Mouse (Mus musculus) G1E-ER4 (cell line): ENCODE results near the gene Mup21. TPM values are rescaled to one million over a fixed set of nuclear protein-coding genes. Genes with fewer than 3 reads are reported as not detected.

Experiments used
- GATA1 ChIP-seq: IDR thresholded peaks from one replicate; pipeline ENCODE4 v1.8.0; 2012; ENCODE audit warnings: low read length, inconsistent platforms
- polyA plus RNA-seq: library from polyadenylated mRNA; stranded (reverse); fragments of >175 nt; gene quantifications from 2 replicates; pipeline ENCODE4 v1.2.3, GENCODE M21; 2012

Mup21 gene
- not detected in 2 replicates for polyA plus RNA-seq

DNA sequence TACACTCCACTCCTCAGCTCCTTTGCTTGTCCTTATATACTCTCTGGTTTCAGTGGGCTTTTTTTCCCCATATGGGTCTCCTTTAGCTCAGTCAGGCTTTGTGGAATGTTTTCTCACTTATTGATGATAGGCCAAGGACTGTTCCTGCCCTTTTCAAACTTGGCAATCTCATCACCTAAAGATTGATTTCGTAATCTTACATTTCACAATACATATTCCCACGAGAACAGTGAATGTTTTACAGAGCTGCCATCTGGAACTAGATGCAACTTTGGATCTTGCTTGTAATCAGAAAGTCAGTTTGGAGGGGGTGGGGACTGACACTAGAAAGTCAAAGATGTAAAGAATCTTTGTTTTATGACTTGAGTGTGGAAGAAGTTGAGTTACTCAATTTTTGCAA, at the start of gene Mup21:
Mup21 (minus strand) TSS at position 53 of the 400 bp plus-strand sequence.
- no peak for TF ChIP-seq GATA1

DNA sequence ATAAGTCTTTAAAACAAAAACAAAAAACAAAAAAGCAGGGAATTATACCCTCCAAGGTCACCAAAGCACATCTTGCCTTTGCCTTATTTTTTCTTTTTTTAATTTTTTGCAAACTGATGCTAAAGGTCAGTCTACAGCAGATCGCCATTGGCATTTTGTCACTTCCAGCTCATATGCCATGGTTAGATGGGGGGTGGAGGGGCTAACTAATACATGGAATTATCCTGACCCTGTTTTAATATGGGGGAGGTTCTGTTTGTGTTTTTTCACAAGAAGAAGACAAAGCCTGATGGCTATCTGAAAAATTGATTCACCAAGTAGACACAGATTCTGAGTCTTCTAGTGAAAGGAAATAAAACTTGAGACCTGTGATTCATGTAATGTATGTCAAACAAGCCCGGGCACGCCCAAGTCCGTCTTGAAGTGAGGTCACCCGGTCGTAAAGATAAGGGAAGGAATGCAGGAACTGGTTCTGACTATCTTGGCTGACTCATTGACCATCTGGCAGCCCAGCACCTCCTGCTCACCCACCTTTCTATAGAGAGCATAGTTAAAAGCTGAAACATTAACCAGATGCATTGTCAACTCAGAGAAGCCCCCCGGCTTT, 49.4 kb upstream of the Mup21 start:
- TF ChIP-seq GATA1 = no peak

DNA sequence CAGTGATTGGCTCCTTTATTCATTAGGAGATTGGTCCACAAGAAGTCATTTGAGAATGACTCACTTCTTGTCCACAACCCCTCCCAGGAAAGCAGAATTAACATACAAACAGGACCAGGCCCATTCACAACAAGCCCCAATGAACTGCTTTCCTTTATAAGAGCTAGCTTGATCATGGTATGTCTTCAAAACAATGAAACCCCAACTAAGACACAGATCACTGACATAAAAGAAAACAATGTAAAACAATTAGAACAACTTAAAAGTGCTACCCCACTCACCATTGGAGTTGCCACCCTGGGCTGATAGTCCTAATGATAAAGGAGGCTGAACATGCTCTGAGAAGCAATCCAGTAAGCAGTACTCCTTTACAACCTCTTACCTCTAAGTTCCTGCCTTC, 38.1 kb upstream of the Mup21 start:
- TF ChIP-seq GATA1 = no peak

DNA sequence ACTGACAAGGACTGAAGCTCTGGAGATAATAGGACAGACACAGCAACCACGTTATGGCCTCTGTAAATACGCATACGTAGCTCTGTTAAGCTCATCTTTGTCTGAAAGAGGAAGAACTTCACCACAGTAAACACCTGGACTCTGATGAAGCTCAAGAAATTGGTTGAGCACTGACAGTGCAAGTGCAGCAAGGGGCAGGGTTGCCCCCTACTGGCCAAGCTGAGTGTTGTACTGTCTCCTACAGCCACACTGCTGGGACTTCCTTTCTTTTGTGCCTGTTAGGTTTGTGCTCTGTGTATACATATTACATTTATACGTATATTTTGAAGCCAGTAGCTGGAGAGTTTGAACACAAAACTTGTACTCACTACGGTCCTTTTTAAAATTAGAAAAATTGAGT, 26.6 kb upstream of the Mup21 start:
- TF ChIP-seq GATA1 = no peak

DNA sequence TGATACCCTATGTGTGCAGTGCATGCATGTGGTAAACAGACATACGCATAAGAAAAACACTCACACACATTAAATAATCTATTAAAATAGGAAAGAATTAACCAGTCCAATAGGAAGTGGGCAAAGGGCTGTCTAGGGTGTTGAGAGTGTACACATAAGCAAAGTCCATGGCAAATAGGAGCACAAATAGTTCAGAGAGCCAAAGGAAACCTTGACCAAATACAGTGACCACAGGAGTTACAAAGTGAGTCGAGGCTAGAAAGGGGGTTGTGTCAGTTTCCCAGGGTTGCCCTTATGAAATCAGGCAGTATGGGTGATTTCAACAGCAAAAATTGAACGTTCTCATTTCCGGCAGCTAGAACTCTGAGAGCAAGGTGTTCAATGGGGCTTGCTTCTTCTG, 23.8 kb upstream of the Mup21 start:
- TF ChIP-seq GATA1 = no peak

DNA sequence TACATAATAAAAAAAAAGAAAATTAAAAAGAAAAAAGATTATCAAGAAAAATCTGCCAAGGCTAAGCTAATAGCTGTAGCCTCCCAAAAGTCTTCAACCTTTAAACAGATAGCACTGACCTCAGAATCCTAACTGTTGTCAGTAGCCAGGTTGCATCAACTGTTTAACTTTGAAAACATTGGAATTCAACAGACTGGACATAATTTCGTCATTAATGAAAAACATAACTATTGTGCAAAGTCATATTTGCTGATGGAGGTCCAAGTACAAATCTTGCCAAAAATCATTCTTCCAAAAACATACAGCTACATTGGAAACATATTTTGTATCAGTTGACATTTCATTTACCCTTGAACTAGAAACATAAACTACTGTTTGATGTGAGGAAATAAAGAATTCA, 7.7 kb upstream of the Mup21 start:
- no peak for TF ChIP-seq GATA1

DNA sequence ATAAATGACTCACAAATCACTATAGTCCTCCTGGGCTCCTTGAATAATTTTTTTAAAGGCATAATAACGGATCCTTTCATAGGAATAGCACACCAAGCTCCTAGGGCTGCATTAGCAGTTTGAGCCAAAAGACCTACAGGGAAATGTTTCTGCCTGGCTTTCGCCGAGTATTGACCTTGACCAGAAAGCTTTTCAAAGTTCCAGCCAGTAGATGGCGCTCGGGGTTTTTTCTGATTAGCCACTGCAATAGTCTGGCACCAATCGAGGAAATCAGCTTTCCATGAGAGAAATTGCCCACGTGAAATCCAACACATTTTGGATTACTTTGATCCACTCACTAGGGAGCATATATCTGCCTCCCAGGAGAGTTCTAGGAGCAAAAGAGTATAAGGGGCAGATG, 17.0 kb downstream of the Mup21 start:
- TF ChIP-seq GATA1 = no peak

Other genes with a start within 250 kb of the Mup21 start
- gene Mup20, start 96.7 kb downstream of the Mup21 start, polyA plus RNA-seq = not detected in 2 replicates
- not detected in 2 replicates for gene Mup3, start 63.5 kb downstream of the Mup21 start, polyA plus RNA-seq
- not detected in 2 replicates for gene Zfp37, start 80.2 kb upstream of the Mup21 start, polyA plus RNA-seq
- 0.11 and 0.18 TPM in 2 replicates for gene Slc31a2, start 111.7 kb upstream of the Mup21 start, polyA plus RNA-seq
- 15.9 and 16.5 TPM in 2 replicates for gene Fkbp15, start 209.7 kb upstream of the Mup21 start, polyA plus RNA-seq
- 2.6 and 3.4 TPM in 2 replicates for gene Slc31a1, start 209.9 kb upstream of the Mup21 start, polyA plus RNA-seq